Mouse (Mus musculus) lung, adult 2 months (tissue): ENCODE measurements around the gene Kxd1.

Source experiments
- CTCF ChIP-seq: fragments of 200-500 bp; IDR thresholded peaks from 2 replicates; pipeline ENCODE4 v1.5.1; 2011; ENCODE audit warnings: mild to moderate bottlenecking, low read length, control low read depth; ENCODE audit not compliant: insufficient read depth
- POLR2A ChIP-seq: fragments of 200-500 bp; IDR thresholded peaks from 2 replicates; pipeline ENCODE4 v1.6.1; 2011; ENCODE audit warnings: low read depth, mild to moderate bottlenecking, control low read depth, low read length, borderline replicate concordance; ENCODE audit errors: extremely low read depth

GRCm38 (mm10) chr8:70540507-70541071 lies 12.8 kb upstream of the Kxd1 start:
- TF ChIP-seq POLR2A: no peak
- no peak for TF ChIP-seq CTCF
